Mouse (Mus musculus): ENCODE measurements around the gene Terb1. TPM values are rescaled to one million over a fixed set of nuclear protein-coding genes. Genes with fewer than 3 reads are reported as not detected.

Gene Terb1
- total RNA-seq (2022) = not detected

GRCm38 (mm10) chr8:104509061-104510006 lies at the start of gene Terb1:
Terb1 (minus strand) TSS chr8:104509910.
- DNase-seq (ENCODE audit: low spot score in 2 of 2) = peak in 1 of 2 experiments; percentile 4

GRCm38 (mm10) chr8:104557226-104557625 lies 47.5 kb upstream of the Terb1 start:
- no peak for DNase-seq (ENCODE audit: low spot score in 2 of 2)

DNA sequence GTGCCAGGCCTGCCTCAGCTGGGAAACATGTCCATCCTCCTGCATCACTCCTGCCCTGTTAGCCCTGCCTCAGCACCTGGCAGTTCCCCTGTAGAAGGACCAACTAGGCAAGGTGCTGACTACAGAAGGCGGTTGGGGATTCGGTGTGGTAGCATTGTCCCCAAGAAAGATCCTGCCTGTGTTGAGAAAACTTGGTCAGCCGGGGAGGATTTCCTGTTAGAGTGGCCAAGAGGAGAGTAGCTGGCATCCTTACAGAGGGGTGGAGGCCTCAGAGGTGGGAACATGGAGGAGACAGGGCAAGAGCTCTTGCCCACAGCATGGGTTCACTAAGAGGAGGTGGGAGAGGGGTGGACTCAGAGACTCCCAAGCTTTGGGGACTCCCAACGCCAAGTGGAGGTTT lies 45.5 kb upstream of the Terb1 start:
- DNase-seq (ENCODE audit: low spot score in 2 of 2) = no peak

- DNase-seq (ENCODE audit: low spot score in 2 of 2) = no peak
Observed at GRCm38 (mm10) chr8:104543440-104544045, 33.8 kb upstream of the Terb1 start.

GRCm38 (mm10) chr8:104542160-104542559 lies 32.5 kb upstream of the Terb1 start:
- DNase-seq (ENCODE audit: low spot score in 2 of 2) = no peak

- no peak for DNase-seq (ENCODE audit: low spot score in 2 of 2)
Observed at GRCm38 (mm10) chr8:104541515-104541880, 31.8 kb upstream of the Terb1 start.

DNA sequence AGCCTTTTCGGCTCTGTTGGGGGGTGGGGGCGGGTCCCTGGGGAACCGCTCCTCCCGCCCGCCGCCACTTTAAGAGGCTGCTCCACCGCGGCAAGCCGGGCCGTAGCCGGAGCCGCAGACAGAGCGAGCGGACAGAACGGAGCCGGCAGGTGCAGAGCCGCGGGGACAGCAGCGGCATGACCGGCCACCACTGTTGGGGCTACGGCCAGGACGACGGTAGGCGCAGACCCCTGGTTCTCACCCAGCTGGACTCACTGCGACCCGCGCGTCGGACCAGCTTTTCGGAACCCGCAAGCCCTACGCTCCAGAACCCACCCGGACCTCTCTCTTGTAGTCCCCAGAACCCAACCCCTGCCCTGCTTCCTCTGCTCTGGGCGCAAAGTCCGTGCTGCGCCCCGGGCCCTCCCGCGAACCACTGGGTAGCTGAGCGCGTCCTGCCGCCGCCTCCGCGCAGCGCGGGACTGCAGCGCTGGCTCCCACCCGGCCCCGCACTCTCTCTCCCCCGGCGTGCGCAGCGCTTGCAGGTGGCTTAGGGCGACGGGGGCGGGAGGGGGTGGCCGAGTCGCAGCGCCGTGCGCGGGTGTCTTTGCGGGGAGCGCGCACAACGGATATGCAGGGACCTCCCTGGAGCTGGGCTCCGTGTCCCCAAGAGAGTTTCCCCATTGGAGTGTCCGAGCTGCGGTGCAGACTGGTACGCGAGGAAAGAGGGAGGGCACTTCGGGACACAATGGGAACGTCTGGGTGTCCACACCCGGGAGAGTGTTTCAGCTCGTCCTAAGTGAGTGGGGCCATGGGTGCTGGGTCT lies 31.2 kb upstream of the Terb1 start:
- DNase-seq (ENCODE audit: low spot score in 2 of 2) = no peak

- DNase-seq (ENCODE audit: low spot score in 2 of 2) = no peak
Observed at GRCm38 (mm10) chr8:104540238-104540637, 30.5 kb upstream of the Terb1 start.

GRCm38 (mm10) chr8:104539566-104539965 lies 29.9 kb upstream of the Terb1 start:
- no peak for DNase-seq (ENCODE audit: low spot score in 2 of 2)

DNA sequence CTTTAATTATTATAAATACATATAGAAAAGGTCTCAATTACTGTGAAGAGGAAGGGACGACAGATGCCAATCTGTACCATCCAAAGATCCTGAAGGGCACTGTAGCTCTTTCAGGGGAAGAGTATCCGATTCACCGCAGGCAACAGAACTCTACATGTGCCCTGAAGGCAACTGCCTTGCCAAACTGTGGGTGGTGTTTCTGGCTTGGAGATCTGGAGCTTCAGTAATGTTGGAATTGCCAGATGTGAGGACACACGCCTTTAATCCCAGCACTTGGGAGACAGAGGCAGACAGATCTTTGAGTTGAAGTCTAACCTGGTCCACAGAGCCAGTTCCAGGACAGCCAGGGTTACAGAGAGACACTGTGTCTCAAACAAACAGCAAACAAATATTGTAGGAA lies 29.2 kb upstream of the Terb1 start:
- DNase-seq (ENCODE audit: low spot score in 2 of 2) = no peak

DNA sequence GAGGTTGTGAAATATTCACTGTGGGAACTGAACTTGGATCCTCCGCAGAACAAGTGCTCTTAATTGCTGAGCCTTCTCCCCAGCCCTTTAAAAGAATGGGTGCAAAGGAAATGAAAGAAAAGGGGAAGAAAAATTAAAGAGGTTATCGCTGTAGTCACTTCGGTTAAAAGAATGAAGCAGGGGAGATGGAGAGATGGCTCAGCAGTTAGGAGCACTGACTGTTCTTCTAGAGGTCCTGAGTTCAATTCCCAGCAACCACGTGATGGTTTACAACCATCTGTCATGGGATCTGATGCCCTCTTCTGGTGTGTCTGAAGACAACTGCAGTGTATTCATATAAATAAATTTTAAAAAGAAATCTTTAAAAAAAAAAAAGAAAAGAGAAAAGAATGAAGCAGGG lies 26.3 kb upstream of the Terb1 start:
- no peak for DNase-seq (ENCODE audit: low spot score in 2 of 2)

- no peak for DNase-seq (ENCODE audit: low spot score in 2 of 2)
Observed at GRCm38 (mm10) chr8:104535378-104535777, 25.7 kb upstream of the Terb1 start.

DNA sequence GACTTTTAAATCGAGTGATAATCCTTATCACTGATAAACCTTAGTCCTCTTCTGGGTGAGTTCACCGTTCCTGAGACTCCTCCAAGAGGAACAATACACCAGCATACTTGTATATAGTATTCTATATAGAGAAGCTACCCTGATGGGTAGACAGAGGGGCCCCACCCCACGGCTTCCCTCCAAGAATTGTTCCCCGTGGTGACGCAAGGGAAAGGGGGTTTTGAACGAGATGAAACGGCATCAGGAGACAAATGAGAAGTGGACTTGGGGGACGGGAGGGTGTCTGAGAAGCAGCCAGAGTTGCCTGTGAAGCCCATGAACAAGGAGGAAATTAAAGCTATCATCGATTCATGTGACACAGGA lies 25.1 kb upstream of the Terb1 start:
- DNase-seq (ENCODE audit: low spot score in 2 of 2) = no peak

DNA sequence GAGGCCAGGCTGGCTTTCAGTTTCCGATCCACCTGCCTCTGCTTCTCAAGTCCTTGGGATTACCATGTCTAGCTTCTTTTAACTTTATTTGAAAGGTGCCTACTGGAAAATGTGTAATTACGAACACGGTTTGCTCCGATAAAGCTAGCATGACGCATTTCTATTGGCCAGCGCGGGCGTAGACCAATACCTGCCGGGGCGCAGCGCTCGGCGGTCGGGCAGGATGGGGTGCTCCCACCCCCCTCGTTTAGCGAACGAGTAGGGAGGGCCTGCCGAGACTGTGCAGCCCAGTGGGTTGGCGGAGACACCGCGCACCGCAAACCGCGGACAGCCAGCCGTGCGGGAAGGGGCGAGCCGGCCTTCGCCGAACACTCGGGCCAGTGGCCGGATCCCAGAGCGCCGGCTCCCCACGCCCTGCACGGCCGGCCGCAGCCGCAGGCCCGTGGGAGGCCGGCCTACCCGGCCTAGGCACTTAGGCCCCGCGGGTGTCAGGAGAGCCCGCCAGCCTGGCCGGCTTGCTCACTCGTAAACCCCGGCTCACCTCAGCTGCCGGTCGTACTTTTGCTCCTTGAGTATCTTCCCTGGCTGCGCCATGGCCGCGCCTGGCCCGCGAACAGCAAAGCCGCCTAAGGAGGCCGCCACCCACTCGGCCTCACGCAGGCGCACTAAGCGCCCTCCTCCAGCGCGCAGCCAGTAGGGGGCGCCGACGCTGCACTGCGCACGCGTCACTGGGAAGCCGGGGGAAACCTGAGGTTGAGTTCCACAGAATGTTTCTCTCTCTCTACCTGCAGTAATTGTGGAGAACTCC lies 24.5 kb upstream of the Terb1 start, which contains the start of the genes Nae1 and Car7:
Gene Nae1, minus strand, starts transcription at position 667 of the 808 bp plus-strand sequence.
Gene Car7, plus strand, starts transcription at position 719 of the 808 bp plus-strand sequence.
- peak; percentile 88 to 91 for DNase-seq (ENCODE audit: low spot score in 2 of 2)

GRCm38 (mm10) chr8:104533551-104533950 lies 23.8 kb upstream of the Terb1 start:
- DNase-seq (ENCODE audit: low spot score in 2 of 2) = no peak

DNA sequence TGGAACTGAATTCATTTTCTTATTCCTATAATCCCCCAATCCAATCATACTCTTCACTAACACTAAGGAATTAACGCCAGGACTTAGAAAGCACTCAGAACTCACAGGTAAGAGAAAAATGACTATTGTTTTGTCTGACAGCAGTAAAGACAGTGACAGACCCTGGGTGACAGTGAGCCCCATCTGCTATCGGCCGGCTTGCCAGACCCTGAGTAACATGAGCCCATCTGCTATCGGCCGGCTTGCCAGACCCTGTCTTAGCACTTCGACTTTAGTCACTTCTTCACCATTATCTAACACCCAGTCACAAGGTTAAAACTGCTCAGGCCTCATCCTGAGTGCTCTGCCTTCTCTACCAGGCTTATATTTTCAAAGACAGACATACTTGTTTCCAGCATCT lies 20.0 kb upstream of the Terb1 start:
- DNase-seq (ENCODE audit: low spot score in 2 of 2) = no peak

- no peak for DNase-seq (ENCODE audit: low spot score in 2 of 2)
Observed at GRCm38 (mm10) chr8:104517872-104518271, 8.2 kb upstream of the Terb1 start.

GRCm38 (mm10) chr8:104510134-104510533 lies 424 bp upstream of the Terb1 start:
- DNase-seq (ENCODE audit: low spot score in 2 of 2) = no peak

DNA sequence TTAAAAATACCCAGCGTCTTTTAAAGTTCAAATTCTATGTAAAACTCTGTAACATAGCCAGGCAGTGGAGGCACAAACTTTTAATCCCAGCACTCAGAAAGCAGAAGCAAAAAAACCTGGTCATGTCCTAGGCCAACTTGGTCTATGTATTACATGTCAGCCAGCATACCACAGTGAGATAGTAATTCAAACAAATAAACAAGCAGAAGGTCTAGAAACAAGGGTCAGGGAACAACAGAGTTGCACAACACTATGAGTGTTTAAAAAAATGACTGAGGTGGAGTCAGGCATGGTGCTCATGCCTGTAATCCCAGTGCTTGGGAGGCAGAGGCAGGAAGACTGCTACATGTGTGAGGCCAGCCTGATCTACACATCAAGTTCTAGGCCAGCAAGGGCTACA lies 30.6 kb downstream of the Terb1 start:
- DNase-seq (ENCODE audit: low spot score in 2 of 2) = no peak

GRCm38 (mm10) chr8:104472465-104472864 lies 37.2 kb downstream of the Terb1 start:
- no peak for DNase-seq (ENCODE audit: low spot score in 2 of 2)

- no peak for DNase-seq (ENCODE audit: low spot score in 2 of 2)
Observed at GRCm38 (mm10) chr8:104467463-104467862, 42.2 kb downstream of the Terb1 start.

Measured in gastrocnemius, adult 8-10 months (tissue).